ENCODE assay signal across 8 mouse cellular contexts in the genomic region with DNA sequence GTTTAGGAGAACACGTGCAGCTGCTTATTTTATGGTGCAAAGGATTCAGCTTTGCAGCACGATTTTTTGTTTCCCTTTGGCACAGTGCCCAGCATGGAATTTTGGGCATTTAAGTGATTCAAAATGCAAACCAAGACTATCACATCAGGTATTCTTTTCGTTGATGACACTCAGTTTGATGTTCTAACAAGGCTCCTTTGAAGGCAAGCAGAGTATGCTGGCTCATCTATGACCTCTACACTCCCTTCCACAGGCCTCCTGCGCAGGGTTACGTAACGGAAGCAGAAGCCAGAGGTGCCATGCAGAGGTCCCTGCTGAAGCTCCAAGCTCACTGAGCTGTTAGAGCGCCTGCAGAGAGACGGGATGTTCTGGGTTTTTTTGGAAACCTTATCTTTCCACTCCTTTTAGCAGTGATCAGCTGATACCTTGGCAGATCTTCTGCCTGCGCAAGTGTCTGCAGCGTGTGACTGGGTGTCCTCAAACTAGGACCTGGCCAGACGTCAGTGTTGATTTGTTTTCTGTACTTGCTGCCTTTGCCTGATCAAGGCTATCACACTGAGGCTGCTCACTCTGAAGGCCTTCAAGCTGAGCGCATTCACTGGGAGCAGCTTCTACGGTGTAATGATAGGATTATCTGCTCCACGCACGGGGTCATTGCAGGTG. TPM values are rescaled to one million over a fixed set of nuclear protein-coding genes. Genes with fewer than 3 reads are reported as not detected.
A peak's percentile ranks its signal among the peaks of the same experiment; 100 is the strongest.
DNase-seq lines count a peak whose midpoint lies in the region; ATAC-seq and TF ChIP-seq lines count a peak whose summit lies in the region.

No protein-coding gene starts in this region.

- H3K36me3 ChIP-seq in lung, postnatal 0 days (ENCODE audit: insufficient read depth, low read length): no peaks in the 10 kb centered on the region

- peak; percentile 35 for DNase-seq in lung, postnatal 36 days
- DNase-seq in lung, postnatal 0 days (ENCODE audit: low spot score): no peak
- DNase-seq in gastrocnemius, postnatal 25 days: peak; percentile 58
- peak; percentile 53 to 56 for DNase-seq in left cerebral cortex, adult 18-20 months (ENCODE audit: low spot score in 2 of 2)
- DNase-seq in right cerebral cortex, postnatal 25 days: peak; percentile 50
- no peak for DNase-seq in urinary bladder, postnatal 36 days (ENCODE audit: low spot score in 2 of 2)
- no peak for DNase-seq in thymus, postnatal 10 days (ENCODE audit: low spot score in 2 of 2)

- TF ChIP-seq POLR2A in bone marrow macrophage, adult 2 months (IDR thresholded peaks at IDR 0.05; ENCODE audit: borderline replicate concordance, low read depth, low read length): no peak

- WGBS in lung, postnatal 0 days: 64% methylated on average over 15 of the region's 15 CpGs

- TF ChIP-seq EP300 in lung, postnatal 0 days (IDR thresholded peaks at IDR 0.05): no peak

- H3K4me2 ChIP-seq in lung, postnatal 0 days (replicated peaks; ENCODE audit: low read depth, low read length): no peak overlapping the region

- H3K4me1 ChIP-seq in lung, postnatal 0 days (ENCODE audit: insufficient read depth, low read depth, low read length): no peaks in the 10 kb centered on the region
- peaks cover 34% of the 10 kb centered on the region for H3K4me1 ChIP-seq in bone marrow macrophage, adult 2 months (ENCODE audit: control insufficient read depth, insufficient read depth, low read length)

- H3K9ac ChIP-seq in lung, postnatal 0 days (replicated peaks; ENCODE audit: low read depth): no peak overlapping the region

- H3K4me3 ChIP-seq in lung, postnatal 0 days (ENCODE audit: low read depth, low read length): no peak overlapping the region
- H3K4me3 ChIP-seq in bone marrow macrophage, adult 2 months (ENCODE audit: insufficient read depth, low read length): no peak overlapping the region

- no peaks in the 10 kb centered on the region for H3K27me3 ChIP-seq in lung, postnatal 0 days (replicated peaks; ENCODE audit: insufficient read depth, low read length)

- ATAC-seq in lung, postnatal 0 days: no peak

- no peak for TF ChIP-seq CTCF in lung, postnatal 0 days (IDR thresholded peaks at IDR 0.05)
- no peak for TF ChIP-seq CTCF in bone marrow macrophage, adult 2 months (IDR thresholded peaks at IDR 0.05; ENCODE audit: low read depth, low read length)

- no peaks in the 10 kb centered on the region for H3K9me3 ChIP-seq in lung, postnatal 0 days (ENCODE audit: low read length)

- H3K27ac ChIP-seq in lung, postnatal 0 days (ENCODE audit: low read length): no peak overlapping the region
- H3K27ac ChIP-seq in bone marrow macrophage, adult 2 months (ENCODE audit: insufficient read depth, low read depth, low read length): peak overlapping the region; percentile 79

RNA-seq across cellular contexts. Expression of a gene that starts 3.0 kb away (rescaled TPM):
- 17.2 and 19.8 TPM in 2 replicates for polyA plus RNA-seq in lung, postnatal 0 days (2015; fragmentation: Nextera tagmentation; extraction: Ambion mirVana)
- polyA plus RNA-seq in bone marrow macrophage, adult 2 months (2012; ENCODE audit: insufficient read depth, insufficient read length, missing spikeins): 14.5 and 15.9 TPM in 2 replicates
- 1 to 10 TPM; 5.0 TPM for total RNA-seq in gastrocnemius, postnatal 25 days (2021)
- total RNA-seq in left cerebral cortex, adult 18-20 months (2021): 1 to 10 TPM; 7.9 to 8.7 TPM

Comparison
In these comparisons a context has a peak if more than half of its experiments do, and no peak if none do; other contexts are left out.
1. DNase-seq: peak in lung, postnatal 36 days (single experiment), gastrocnemius, postnatal 25 days (single experiment), left cerebral cortex, adult 18-20 months (2 of 2) and right cerebral cortex, postnatal 25 days (single experiment); none in lung, postnatal 0 days (single experiment), urinary bladder, postnatal 36 days (0 of 2) and thymus, postnatal 10 days (0 of 2).